Mouse (Mus musculus): ENCODE measurements around the gene Lama1. TPM values are rescaled to one million over a fixed set of nuclear protein-coding genes. Genes with fewer than 3 reads are reported as not detected.

Gene Lama1
- polyA plus RNA-seq, 1 experiment from 2014 or later = 6.5 TPM

DNA sequence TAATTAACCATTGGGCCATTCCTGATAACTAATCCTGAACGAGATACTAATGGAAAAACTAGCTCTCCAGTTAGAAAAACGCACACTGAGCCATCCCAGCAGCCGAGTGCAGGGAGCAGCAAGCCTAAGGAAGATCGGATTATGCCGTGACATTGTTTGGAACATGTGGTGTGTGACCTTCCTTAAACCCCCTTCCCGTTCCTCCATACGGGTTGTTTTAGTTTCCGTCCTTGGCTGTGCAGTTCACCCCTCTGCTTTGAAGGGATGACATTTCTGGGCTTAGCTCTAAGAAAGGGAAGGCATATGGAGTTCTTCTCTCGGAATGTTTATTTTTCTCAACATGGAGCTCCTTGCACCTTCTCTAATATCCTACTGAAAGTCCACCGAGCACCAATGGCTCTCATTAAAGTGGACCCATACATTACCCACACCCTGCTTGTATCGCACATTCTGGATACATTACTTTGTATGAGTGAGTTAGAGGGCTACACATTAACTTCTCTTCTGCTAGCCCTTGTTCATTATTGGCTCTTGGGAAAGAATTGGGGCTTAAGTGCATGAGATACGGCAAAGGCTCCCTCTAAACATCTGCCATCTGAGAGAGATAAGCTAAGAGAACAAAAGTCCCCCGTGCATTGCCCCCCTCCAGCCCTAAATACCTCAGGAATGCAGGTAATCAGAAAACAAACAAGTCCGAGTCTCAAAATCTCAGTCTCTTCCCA, 11.9 kb upstream of the Lama1 start:
- no peak for ATAC-seq (ENCODE audit: insufficient read depth)
- H3K4me2 ChIP-seq = no peak overlapping the region
- H3K9ac ChIP-seq = no peak overlapping the region
- 15% methylated on average over 14 of the region's 14 CpGs for WGBS
- no peak for TF ChIP-seq CTCF (IDR thresholded peaks at IDR 0.05; ENCODE audit: low read depth)
- H3K27ac ChIP-seq (ENCODE audit: low read depth) = no peak overlapping the region
- no peaks in the 10 kb centered on the region for H3K9me3 ChIP-seq (ENCODE audit: low read depth, low read length)
- H3K4me3 ChIP-seq (ENCODE audit: low read depth, low read length) = no peak overlapping the region
- H3K27me3 ChIP-seq (ENCODE audit: insufficient read depth, low read length) = no peaks in the 10 kb centered on the region
- no peaks in the 10 kb centered on the region for H3K4me1 ChIP-seq (ENCODE audit: insufficient read depth)
- H3K36me3 ChIP-seq (ENCODE audit: insufficient read depth) = no peaks in the 10 kb centered on the region
- peak; percentile 49 for DNase-seq

DNA sequence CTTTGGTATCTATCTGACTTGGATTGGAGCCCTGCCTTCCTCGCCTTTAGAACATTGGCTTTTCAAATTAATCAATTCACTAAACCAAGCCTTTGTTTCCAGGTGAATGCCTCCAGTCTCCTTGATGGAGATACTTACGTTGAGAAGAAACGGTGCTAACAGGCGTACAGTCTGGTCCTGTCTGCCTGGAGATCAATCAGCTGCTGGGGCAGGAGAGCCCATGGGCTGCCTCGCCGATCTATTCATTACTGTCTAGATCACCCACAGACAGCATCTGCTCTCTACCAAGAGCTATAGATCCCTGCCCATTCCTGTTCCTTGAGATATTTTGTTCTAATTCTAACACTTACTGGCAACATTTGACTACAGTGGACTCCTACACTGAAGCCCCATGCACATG, 9.6 kb upstream of the Lama1 start:
- ATAC-seq (ENCODE audit: insufficient read depth) (no peak), DNase-seq (no peak)
- H3K9ac ChIP-seq = no peak overlapping the region
- H3K9me3 ChIP-seq (ENCODE audit: low read depth, low read length) = no peaks in the 10 kb centered on the region
- H3K4me2 ChIP-seq = no peak overlapping the region
- H3K36me3 ChIP-seq (ENCODE audit: insufficient read depth) = no peaks in the 10 kb centered on the region
- no peak for TF ChIP-seq CTCF (IDR thresholded peaks at IDR 0.05; ENCODE audit: low read depth)
- H3K4me1 ChIP-seq (ENCODE audit: insufficient read depth) = no peaks in the 10 kb centered on the region
- no peaks in the 10 kb centered on the region for H3K27me3 ChIP-seq (ENCODE audit: insufficient read depth, low read length)
- 79% methylated on average over 6 of the region's 6 CpGs for WGBS
- no peak overlapping the region for H3K4me3 ChIP-seq (ENCODE audit: low read depth, low read length)
- H3K27ac ChIP-seq (ENCODE audit: low read depth) = no peak overlapping the region

DNA sequence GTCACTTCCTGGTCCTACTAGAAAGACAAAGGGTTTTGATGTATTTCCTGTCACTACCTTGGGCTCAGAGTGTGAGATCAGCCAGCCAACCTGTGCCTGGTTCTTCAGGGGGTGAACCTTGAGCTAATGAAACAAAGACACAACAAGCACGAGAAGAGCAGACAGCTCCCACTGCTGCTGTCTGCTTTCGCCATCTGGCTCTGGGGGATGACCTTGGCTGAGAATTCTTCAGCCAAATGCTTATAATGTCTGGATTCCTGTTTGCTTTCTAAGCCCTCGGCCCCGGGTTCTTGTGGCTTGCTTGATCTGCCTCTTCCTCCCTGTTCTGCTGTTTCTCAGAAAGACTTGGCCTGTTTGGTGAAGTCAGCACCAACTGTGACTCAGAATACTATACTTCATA, 6.4 kb upstream of the Lama1 start:
- 50% methylated on average over 4 of the region's 4 CpGs for WGBS
- Histone ChIP-seq H3K4me2 (no peak overlapping the region), H3K9me3 (ENCODE audit: low read depth, low read length) (no peaks in the 10 kb centered on the region), H3K4me3 (ENCODE audit: low read depth, low read length) (no peak overlapping the region), H3K36me3 (ENCODE audit: insufficient read depth) (no peaks in the 10 kb centered on the region), H3K27me3 (ENCODE audit: insufficient read depth, low read length) (no peaks in the 10 kb centered on the region), H3K9ac (no peak overlapping the region), H3K27ac (ENCODE audit: low read depth) (no peak overlapping the region), H3K4me1 (ENCODE audit: insufficient read depth) (no peaks in the 10 kb centered on the region)
- DNase-seq (no peak), ATAC-seq (ENCODE audit: insufficient read depth) (no peak)
- TF ChIP-seq CTCF (IDR thresholded peaks at IDR 0.05; ENCODE audit: low read depth) = no peak

DNA sequence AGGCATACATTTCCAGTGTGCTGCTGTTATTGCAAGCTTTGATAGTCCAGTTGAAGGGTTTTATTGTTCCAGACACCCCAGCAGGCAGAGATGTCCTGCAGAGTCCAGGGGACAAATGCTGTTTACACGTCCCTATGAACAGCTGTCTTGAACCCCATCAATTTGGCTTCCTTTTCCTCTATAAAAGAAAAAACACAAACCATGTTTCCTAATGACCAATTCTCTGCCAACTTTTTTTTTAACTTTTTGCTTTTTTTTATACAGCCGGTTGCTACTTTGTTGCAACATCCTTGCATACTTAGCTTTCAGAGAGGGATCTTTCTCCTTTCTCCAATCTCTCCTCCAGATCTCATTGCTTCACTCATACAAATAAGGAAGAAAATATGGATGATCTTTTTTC, 4.4 kb upstream of the Lama1 start:
- Histone ChIP-seq H3K36me3 (ENCODE audit: insufficient read depth) (no peaks in the 10 kb centered on the region), H3K4me3 (ENCODE audit: low read depth, low read length) (no peak overlapping the region), H3K27me3 (ENCODE audit: insufficient read depth, low read length) (0 out of 2 replicates have a peak, but pooled peaks cover under 1% of the 10 kb centered on the region), H3K9me3 (ENCODE audit: low read depth, low read length) (no peaks in the 10 kb centered on the region), H3K4me1 (ENCODE audit: insufficient read depth) (0 out of 2 replicates have a peak, but pooled peaks cover 1% of the 10 kb centered on the region), H3K27ac (ENCODE audit: low read depth) (no peak overlapping the region), H3K9ac (no peak overlapping the region), H3K4me2 (no peak overlapping the region)
- peak; percentile 77 for DNase-seq
- no peak for ATAC-seq (ENCODE audit: insufficient read depth)
- 35% methylated on average over 2 of the region's 2 CpGs for WGBS
- no peak for TF ChIP-seq CTCF (IDR thresholded peaks at IDR 0.05; ENCODE audit: low read depth)

DNA sequence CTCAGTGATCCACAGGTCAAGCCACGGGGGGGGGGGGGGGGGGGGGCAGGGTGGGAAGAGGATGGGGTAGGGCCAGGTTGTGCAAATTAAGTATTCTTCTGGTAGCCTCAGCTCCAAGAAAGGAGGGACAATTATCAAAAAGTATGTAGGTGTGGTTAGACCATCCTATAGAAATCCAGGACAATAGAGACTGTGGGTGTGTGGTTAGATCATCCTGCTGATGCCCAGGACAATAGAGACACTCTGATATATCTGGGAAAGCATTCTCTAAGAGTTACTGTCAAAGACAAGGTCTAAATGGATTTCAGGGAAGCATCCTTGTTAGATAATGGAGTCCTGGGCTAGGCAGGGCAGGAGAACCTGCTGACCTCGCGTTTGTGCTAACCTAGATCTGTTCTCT, 3.2 kb upstream of the Lama1 start:
- Histone ChIP-seq H3K4me1 (ENCODE audit: insufficient read depth) (0 out of 2 replicates have a peak, but pooled peaks cover 6% of the 10 kb centered on the region), H3K4me3 (ENCODE audit: low read depth, low read length) (no peak overlapping the region), H3K4me2 (no peak overlapping the region), H3K9ac (no peak overlapping the region), H3K27me3 (ENCODE audit: insufficient read depth, low read length) (0 out of 2 replicates have a peak, but pooled peaks cover 5% of the 10 kb centered on the region), H3K9me3 (ENCODE audit: low read depth, low read length) (no peaks in the 10 kb centered on the region), H3K27ac (ENCODE audit: low read depth) (no peak overlapping the region), H3K36me3 (ENCODE audit: insufficient read depth) (no peaks in the 10 kb centered on the region)
- no peak for ATAC-seq (ENCODE audit: insufficient read depth)
- TF ChIP-seq CTCF (IDR thresholded peaks at IDR 0.05; ENCODE audit: low read depth) = no peak
- DNase-seq = no peak
- WGBS = 57% methylated on average over 3 of the region's 3 CpGs

DNA sequence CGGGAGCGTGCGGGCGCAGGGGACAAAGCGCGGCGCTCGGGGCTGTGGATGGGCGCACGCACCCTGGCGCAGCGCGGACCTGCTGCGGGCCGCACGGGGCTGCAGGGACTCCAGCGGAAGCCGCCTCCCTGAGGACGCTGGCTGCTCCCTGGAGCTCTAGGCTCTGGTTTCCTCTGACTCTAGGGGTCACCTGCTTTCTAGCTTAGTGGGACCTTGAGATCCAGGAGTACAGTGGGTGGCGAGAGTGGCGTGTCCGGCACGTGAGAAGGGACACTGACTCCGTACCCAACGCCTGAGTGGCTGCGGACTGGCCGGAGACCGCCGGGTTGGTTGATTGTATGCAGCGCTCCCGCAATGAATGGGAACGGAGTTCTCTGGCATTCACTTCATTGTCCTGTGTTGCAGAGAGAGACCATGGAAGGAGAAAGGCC, 417 bp downstream of the Lama1 start:
- H3K4me2 ChIP-seq = peak overlapping the region; percentile 99
- H3K9ac ChIP-seq = peak overlapping the region; percentile 60
- ATAC-seq (ENCODE audit: insufficient read depth) (peak; percentile 73), DNase-seq (peak; percentile 56)
- H3K9me3 ChIP-seq (ENCODE audit: low read depth, low read length) = no peaks in the 10 kb centered on the region
- no peak overlapping the region for H3K27ac ChIP-seq (ENCODE audit: low read depth)
- H3K36me3 ChIP-seq (ENCODE audit: insufficient read depth) = no peaks in the 10 kb centered on the region
- TF ChIP-seq CTCF (IDR thresholded peaks at IDR 0.05; ENCODE audit: low read depth) = no peak
- H3K4me3 ChIP-seq (ENCODE audit: low read depth, low read length) = peak overlapping the region; percentile 69
- 0 out of 2 replicates have a peak, but pooled peaks cover 5% of the 10 kb centered on the region for H3K27me3 ChIP-seq (ENCODE audit: insufficient read depth, low read length)
- under 1% methylated on average over 32 of the region's 32 CpGs for WGBS
- H3K4me1 ChIP-seq (ENCODE audit: insufficient read depth) = peaks cover 13% of the 10 kb centered on the region; the same call in 1 of the 2 replicates

DNA sequence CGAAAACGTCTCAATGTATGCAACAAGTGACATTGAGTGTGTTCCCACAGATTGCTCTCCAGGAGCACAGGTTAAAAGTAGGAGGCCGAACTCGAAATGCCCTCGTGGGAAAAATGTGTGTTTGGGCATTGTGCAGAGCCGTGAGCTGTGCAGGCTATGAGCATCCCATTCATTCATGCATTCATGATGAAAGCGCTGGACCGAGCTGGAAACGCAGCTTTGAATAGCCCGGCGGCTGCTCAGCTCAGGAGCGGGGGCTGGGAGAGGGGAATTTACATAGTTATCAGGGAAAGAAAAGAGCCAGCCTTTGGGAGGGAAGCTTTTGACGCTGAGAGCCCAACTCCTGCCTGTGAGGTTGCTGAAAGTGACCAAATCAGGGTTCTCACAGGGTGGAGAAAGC, 1.2 kb downstream of the Lama1 start:
- TF ChIP-seq CTCF (IDR thresholded peaks at IDR 0.05; ENCODE audit: low read depth) = no peak
- ATAC-seq (ENCODE audit: insufficient read depth) = no peak
- Histone ChIP-seq H3K27ac (ENCODE audit: low read depth) (no peak overlapping the region), H3K9ac (no peak overlapping the region), H3K36me3 (ENCODE audit: insufficient read depth) (no peaks in the 10 kb centered on the region), H3K9me3 (ENCODE audit: low read depth, low read length) (no peaks in the 10 kb centered on the region), H3K4me3 (ENCODE audit: low read depth, low read length) (peak overlapping the region; percentile 69), H3K4me1 (ENCODE audit: insufficient read depth) (peaks cover 13% of the 10 kb centered on the region; the same call in 1 of the 2 replicates), H3K27me3 (ENCODE audit: insufficient read depth, low read length) (0 out of 2 replicates have a peak, but pooled peaks cover 5% of the 10 kb centered on the region), H3K4me2 (peak overlapping the region; percentile 99)
- DNase-seq = peak; percentile 66
- 2% methylated on average over 13 of the region's 13 CpGs for WGBS

All from lung, embryonic 14.5 days (tissue).